Mouse (Mus musculus) lung, postnatal 0 days (tissue): ENCODE measurements around the gene Rad51b.

ENCODE experiments used
- CTCF ChIP-seq: IDR thresholded peaks from 2 replicates; pipeline ENCODE4 v1.5.1; 2016; ENCODE audit warnings: antibody characterized with exemption, mild to moderate bottlenecking
- EP300 ChIP-seq: IDR thresholded peaks from 2 replicates; pipeline ENCODE4 v1.6.1; 2016; ENCODE audit warnings: antibody characterized with exemption, mild to moderate bottlenecking, control low read depth

GRCm38 (mm10) chr12:79442836-79443390, 145.8 kb downstream of the Rad51b start:
- TF ChIP-seq CTCF (no peak), EP300 (no peak)
